Mouse (Mus musculus) ES-Bruce4 (cell line): Measurements from ENCODE around the gene Olfr870. TPM values are rescaled to one million over a fixed set of nuclear protein-coding genes. Genes with fewer than 3 reads are reported as not detected.
"Not testable (repeated sequence)": the region's sequence is repeated elsewhere in the genome, so short reads cannot be mapped to it uniquely, and the experiment has no call there.

Source experiments
- H3K27ac ChIP-seq: 2 replicates; pipeline ENCODE4 v1.5.1; 2012; ENCODE audit warnings: low read length, inconsistent platforms; ENCODE audit not compliant: insufficient read depth
- H3K27me3 ChIP-seq: 2 replicates; pipeline ENCODE4 v1.6.1; 2012; ENCODE audit warnings: mild to moderate bottlenecking, low read length, inconsistent platforms; ENCODE audit not compliant: control insufficient read depth, poor library complexity, insufficient read depth, severe bottlenecking
- H3K36me3 ChIP-seq: 2 replicates; pipeline ENCODE4 v1.6.1; 2012; ENCODE audit warnings: inconsistent platforms, mild to moderate bottlenecking, low read length, moderate library complexity; ENCODE audit not compliant: control insufficient read depth, poor library complexity, insufficient read depth, severe bottlenecking
- H3K4me1 ChIP-seq: one replicate; pipeline ENCODE4 v1.8.1; 2011; ENCODE audit warnings: low read length; ENCODE audit not compliant: control insufficient read depth, insufficient read depth
- H3K4me3 ChIP-seq: 2 replicates; pipeline ENCODE4 v1.5.1; 2011; ENCODE audit warnings: low read depth, mild to moderate bottlenecking, low read length
- H3K9ac ChIP-seq: 2 replicates; pipeline ENCODE4 v1.6.1; 2012; ENCODE audit warnings: low read depth, mild to moderate bottlenecking, inconsistent platforms; ENCODE audit not compliant: poor library complexity, severe bottlenecking
- H3K9me3 ChIP-seq: replicated peaks from 2 replicates; pipeline ENCODE4 v1.6.1; 2012; ENCODE audit warnings: mild to moderate bottlenecking, low read length, inconsistent platforms; ENCODE audit not compliant: control insufficient read depth, poor library complexity, insufficient read depth, severe bottlenecking
- CTCF ChIP-seq: IDR thresholded peaks from one replicate; pipeline ENCODE4 v1.8.1; 2011; ENCODE audit warnings: low read depth, low read length
- EP300 ChIP-seq: IDR thresholded peaks from 2 replicates; pipeline ENCODE4 v1.6.1; 2011; ENCODE audit warnings: low read depth, low read length; ENCODE audit not compliant: insufficient read depth
- POLR2A ChIP-seq: IDR thresholded peaks from one replicate; pipeline ENCODE4 v1.8.1; 2011; ENCODE audit warnings: low read length; ENCODE audit not compliant: insufficient read depth
- polyA plus RNA-seq: library from polyadenylated mRNA; stranded (reverse); fragments of >200 nt; gene quantifications from 2 replicates; pipeline ENCODE4 v1.2.4, GENCODE M21; 2011; ENCODE audit warnings: low read depth; ENCODE audit not compliant: missing spikeins, insufficient read depth, insufficient read length

Gene Olfr870
- polyA plus RNA-seq, result not detected in 2 replicates

DNA sequence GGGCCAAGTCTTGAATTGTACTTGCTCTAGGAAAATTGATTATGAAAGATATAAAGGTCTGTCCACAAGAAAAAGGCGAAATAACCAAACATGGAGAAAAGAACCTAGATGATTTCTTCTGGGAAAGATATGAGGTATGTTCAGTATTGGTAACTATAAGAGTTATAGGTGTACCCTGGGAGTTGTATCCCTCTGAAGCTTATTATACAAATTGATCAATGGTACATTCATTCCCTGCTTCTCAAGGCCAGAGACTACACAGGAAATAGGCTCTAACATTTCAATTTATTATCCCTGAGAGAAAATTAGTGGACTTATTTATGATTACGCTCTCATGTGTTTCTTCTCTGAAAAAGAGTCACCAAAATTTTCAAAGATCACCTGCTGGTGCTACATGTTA is at the start of gene Olfr870:
Gene Olfr870, minus strand, starts transcription at position 101 of the 400 bp plus-strand sequence.
- TF ChIP-seq EP300 (no peak), CTCF (no peak), POLR2A (no peak)
- Histone ChIP-seq H3K4me3 (no peak within 1 kb of the TSS), H3K9me3 (no peaks in the 10 kb centered on the region), H3K27me3 (no peaks in the 10 kb centered on the region), H3K36me3 (no peaks in the 10 kb centered on the region), H3K27ac (no peak within 1 kb of the TSS), H3K9ac (no peak within 1 kb of the TSS), H3K4me1 (no peaks in the 10 kb centered on the region)

DNA sequence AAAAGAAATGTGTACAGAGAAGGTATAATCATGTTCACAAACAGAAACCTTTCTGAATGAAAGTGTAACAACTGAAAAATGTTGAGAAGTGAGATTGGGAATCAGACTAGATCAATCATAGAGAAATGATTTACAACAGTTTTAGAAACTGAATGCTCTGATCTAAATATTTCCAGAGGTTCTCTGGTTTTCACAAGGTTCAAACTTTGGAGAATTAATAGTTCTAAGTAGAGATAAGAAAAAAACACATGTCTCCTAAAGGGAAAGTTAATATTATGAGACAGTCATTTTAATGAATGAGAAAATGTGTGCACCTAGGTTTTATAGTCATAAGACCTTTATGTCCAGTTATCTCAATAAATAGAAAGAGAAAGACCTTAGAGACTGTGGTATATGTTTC is 38.0 kb upstream of the Olfr870 start, which contains the start of gene Olfr871:
Gene Olfr871, plus strand, starts transcription at position 301 of the 400 bp plus-strand sequence.
- no peaks in the 10 kb centered on the region for H3K27me3 ChIP-seq
- TF ChIP-seq POLR2A, result no peak
- TF ChIP-seq CTCF, result no peak
- TF ChIP-seq EP300, result no peak
- H3K4me1 ChIP-seq, result no peaks in the 10 kb centered on the region
- H3K36me3 ChIP-seq, result no peaks in the 10 kb centered on the region
- H3K4me3 ChIP-seq, result no peak within 1 kb of the TSS
- no peaks in the 10 kb centered on the region; the same call in 1 of the 2 replicates for H3K9me3 ChIP-seq
- H3K27ac ChIP-seq, result no peak within 1 kb of the TSS
- no peak within 1 kb of the TSS for H3K9ac ChIP-seq

DNA sequence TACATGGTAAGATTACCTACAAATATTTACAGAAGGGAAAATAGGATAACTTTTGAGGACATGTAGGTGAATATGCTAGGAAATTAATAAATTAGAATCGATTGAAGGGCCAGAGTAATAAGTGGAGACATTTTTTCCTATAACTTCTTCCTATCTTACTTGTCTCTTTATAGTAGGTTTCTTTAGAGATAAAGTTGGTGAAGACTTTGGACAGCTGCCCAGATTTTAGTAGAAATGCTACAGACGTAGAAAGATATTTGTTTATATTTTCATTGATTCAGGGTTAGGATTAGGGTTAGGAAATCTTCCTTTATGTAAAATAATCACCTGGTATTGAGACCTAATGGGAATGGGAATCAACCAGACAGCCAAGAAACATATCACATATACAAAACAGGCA is 37.6 kb upstream of the Olfr870 start:
- no peak overlapping the region for H3K4me3 ChIP-seq
- TF ChIP-seq EP300 (no peak), CTCF (no peak), POLR2A (no peak)

DNA sequence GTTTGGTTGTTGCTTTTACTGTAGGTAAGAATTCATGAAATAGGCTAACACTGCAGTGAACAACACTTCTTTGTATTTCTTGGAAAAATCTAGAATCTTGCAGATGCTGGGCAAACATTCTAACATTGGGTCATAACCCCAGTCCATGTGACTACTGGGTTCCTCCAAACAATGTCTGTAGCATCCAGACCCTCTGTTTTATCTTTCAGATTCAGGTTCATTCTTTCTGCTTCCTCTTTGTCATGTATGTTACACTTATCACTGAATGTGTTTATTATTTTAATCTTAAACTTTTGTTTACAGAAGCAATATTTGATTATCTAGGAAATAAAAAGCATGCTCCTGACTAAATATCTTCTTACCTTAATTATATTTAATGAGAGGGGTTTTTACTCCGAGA is 37.0 kb upstream of the Olfr870 start:
- no peaks in the 10 kb centered on the region; the same call in 1 of the 2 replicates for H3K9me3 ChIP-seq
- no peaks in the 10 kb centered on the region for H3K27me3 ChIP-seq
- H3K36me3 ChIP-seq, result no peaks in the 10 kb centered on the region
- H3K4me1 ChIP-seq, result no peaks in the 10 kb centered on the region
- H3K9ac ChIP-seq, result no peak overlapping the region
- no peak overlapping the region for H3K4me3 ChIP-seq
- TF ChIP-seq EP300 (no peak), POLR2A (no peak), CTCF (no peak)
- no peak overlapping the region for H3K27ac ChIP-seq

More for the DNA sequence above, 37.6 kb upstream of the Olfr870 start:
- H3K36me3 ChIP-seq, result no peaks in the 10 kb centered on the region
- H3K9me3 ChIP-seq, result no peaks in the 10 kb centered on the region; the same call in 1 of the 2 replicates
- no peaks in the 10 kb centered on the region for H3K4me1 ChIP-seq
- no peaks in the 10 kb centered on the region for H3K27me3 ChIP-seq
- H3K9ac ChIP-seq, result no peak overlapping the region
- no peak overlapping the region for H3K27ac ChIP-seq

DNA sequence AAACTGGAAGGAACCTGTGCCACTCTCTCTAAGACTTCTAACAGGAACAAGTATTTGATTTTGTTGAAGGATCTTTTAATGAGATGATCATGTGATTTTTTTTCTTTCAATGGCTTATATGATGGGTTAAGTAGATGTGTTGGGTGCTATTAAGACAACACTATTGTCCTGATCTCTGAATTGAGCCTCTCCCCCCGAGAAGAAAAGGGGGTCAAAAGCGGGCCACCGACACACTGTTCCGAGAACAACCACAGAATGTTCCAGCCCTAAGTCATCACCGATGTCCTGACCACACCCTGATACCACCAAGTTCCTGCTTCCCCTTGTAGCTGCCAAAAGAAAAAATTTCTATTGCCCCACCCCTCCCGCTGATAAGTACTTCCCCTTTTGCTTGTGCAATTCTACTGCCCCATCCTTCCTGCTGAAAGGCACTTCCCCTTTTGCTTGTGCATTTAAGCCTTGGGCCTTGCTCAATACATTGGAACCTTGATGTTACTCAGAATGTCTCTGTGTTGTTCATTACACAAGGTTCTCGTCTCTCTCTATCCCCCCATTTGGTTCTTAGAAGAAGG is 29.6 kb upstream of the Olfr870 start:
- H3K27ac ChIP-seq, H3K36me3 ChIP-seq, H3K9ac ChIP-seq, H3K4me3 ChIP-seq, H3K9me3 ChIP-seq, H3K27me3 ChIP-seq, H3K4me1 ChIP-seq: not testable (repeated sequence)

DNA sequence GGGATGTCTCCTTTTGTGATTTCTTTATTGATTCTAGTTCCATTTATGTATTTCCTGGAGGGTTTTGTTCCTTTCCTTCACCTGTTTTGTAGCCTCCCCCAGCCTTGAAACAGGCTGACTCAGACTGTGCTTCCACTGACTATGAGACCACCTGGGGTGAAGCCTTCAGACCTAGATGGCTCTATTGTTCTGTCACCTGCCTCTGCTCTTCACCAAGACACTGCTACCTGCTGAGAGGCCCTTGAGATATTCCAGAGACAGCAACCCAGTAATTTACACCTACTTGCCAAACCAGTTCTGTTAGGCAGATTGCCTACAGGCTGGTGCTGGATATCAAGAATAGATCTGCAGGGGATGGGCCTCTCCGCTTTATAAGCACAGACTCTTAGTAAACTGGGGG is 28.3 kb upstream of the Olfr870 start:
- H3K4me3 ChIP-seq, result no peak overlapping the region
- no peaks in the 10 kb centered on the region for H3K36me3 ChIP-seq
- no peaks in the 10 kb centered on the region for H3K4me1 ChIP-seq
- no peak overlapping the region for H3K27ac ChIP-seq
- no peak overlapping the region for H3K9ac ChIP-seq
- H3K27me3 ChIP-seq, result no peaks in the 10 kb centered on the region
- TF ChIP-seq CTCF (no peak), POLR2A (no peak), EP300 (peak; percentile 80)
- H3K9me3 ChIP-seq, result peaks cover 2% of the 10 kb centered on the region; the same call in 1 of the 2 replicates
